19 mouse cellular contexts compared by ENCODE assay signal in the genomic region with DNA sequence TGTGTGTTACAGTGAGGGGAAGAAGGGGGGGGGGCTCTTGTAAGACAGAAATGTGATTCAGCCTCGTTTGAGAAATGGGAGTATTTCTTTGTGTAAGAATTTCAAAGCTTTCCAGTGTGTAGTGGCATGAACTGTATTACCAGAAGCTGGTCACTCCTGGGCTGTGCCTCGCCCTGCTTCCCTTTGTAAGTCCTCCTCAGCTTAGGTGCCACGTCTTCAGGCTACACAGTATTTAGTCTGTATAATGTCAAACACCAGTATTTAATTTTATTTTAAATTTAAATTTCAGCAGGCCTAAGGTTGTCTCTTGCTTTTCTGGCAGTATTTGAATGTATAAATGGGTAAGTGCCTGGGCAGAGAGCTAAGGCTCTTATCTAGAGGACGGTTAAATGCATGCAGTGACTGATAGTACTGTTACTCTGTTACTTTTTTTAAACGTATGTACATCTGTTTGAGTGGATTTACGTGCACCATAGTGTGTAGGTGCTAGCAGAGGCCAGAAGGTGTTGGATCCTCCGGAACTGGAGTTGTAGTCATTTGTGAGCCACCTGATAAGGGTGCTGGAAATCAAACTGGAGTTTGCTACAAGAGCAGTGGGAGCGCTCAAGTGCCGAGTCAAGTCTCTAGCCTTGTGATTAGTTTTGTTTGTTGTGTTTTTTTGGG. TPM values are rescaled to one million over a fixed set of nuclear protein-coding genes. Genes with fewer than 3 reads are reported as not detected.
DNase-seq lines count a peak whose midpoint lies in the region; ATAC-seq and TF ChIP-seq lines count a peak whose summit lies in the region.
"Had no signal": no experiment of that assay in that cellular context is flagged by ENCODE, and none has a peak within 500 bp of the region (broad histone marks: within the 10 kb centered on the region; RNA-seq: fewer than 3 reads in every experiment).

No protein-coding gene starts in this region.

- H3K9me3 ChIP-seq in heart, embryonic 12.5 days (replicated peaks), result no peaks in the 10 kb centered on the region
- no peaks in the 10 kb centered on the region for H3K9me3 ChIP-seq in liver, embryonic 13.5 days (replicated peaks)
- H3K9me3 ChIP-seq: hindbrain, embryonic 10.5 days; intestine, embryonic 15.5 days; kidney, embryonic 15.5 days; limb, embryonic 13.5 days; midbrain, embryonic 12.5 days had no signal

- no peak overlapping the region for H3K9ac ChIP-seq in heart, embryonic 12.5 days
- H3K9ac ChIP-seq in liver, embryonic 13.5 days, result 0 out of 2 replicates have a peak overlapping the region, but pooled peaks have one; percentile 30
- H3K9ac ChIP-seq: intestine, embryonic 15.5 days; kidney, embryonic 15.5 days; limb, embryonic 13.5 days; midbrain, embryonic 12.5 days had no signal

- peaks cover 31% of the 10 kb centered on the region for H3K36me3 ChIP-seq in heart, embryonic 12.5 days
- no peaks in the 10 kb centered on the region; the same call in 1 of the 2 replicates for H3K36me3 ChIP-seq in testis, adult 2 months (ENCODE audit: control insufficient read depth, insufficient read depth, low read length)
- peaks cover 25% of the 10 kb centered on the region for H3K36me3 ChIP-seq in liver, embryonic 13.5 days
- H3K36me3 ChIP-seq: intestine, embryonic 15.5 days had no signal

- no peak overlapping the region for H3K4me3 ChIP-seq in heart, embryonic 12.5 days
- no peak overlapping the region for H3K4me3 ChIP-seq in testis, adult 2 months (ENCODE audit: control insufficient read depth, low read depth, low read length)
- H3K4me3 ChIP-seq in liver, embryonic 13.5 days (replicated peaks), result no peak overlapping the region
- H3K4me3 ChIP-seq: hindbrain, embryonic 10.5 days; intestine, embryonic 15.5 days; kidney, embryonic 15.5 days; limb, embryonic 13.5 days; midbrain, embryonic 12.5 days; myocyte had no signal

- no peak for TF ChIP-seq POLR2A in testis, adult 2 months (IDR thresholded peaks at IDR 0.05; ENCODE audit: control insufficient read depth, low read depth, low read length)

- peak overlapping the region; percentile 26; the same call in 1 of the 2 replicates for H3K27ac ChIP-seq in heart, embryonic 12.5 days (ENCODE audit: poor library complexity, severe bottlenecking)
- 0 out of 2 replicates have a peak overlapping the region, but pooled peaks have one; percentile 8 for H3K27ac ChIP-seq in testis, adult 2 months (ENCODE audit: control insufficient read depth, insufficient read depth, low read depth, low read length)
- H3K27ac ChIP-seq in liver, embryonic 13.5 days, result peak overlapping the region; percentile 58
- H3K27ac ChIP-seq: hindbrain, embryonic 10.5 days; intestine, embryonic 15.5 days; kidney, embryonic 15.5 days; limb, embryonic 13.5 days; midbrain, embryonic 12.5 days had no signal

- no peak overlapping the region for H3K4me2 ChIP-seq in heart, embryonic 12.5 days
- H3K4me2 ChIP-seq in liver, embryonic 13.5 days, result peak overlapping the region; percentile 40
- H3K4me2 ChIP-seq: intestine, embryonic 15.5 days; kidney, embryonic 15.5 days; limb, embryonic 13.5 days; midbrain, embryonic 12.5 days had no signal

- no peak for TF ChIP-seq CTCF in testis, adult 2 months (IDR thresholded peaks at IDR 0.05; ENCODE audit: control insufficient read depth, insufficient read depth, insufficient replicate concordance, low read depth, low read length)

- no peak for ATAC-seq in heart, embryonic 12.5 days (ENCODE audit: insufficient number of reproducible peaks, low FRiP score)
- ATAC-seq in liver, embryonic 13.5 days (ENCODE audit: low read depth), result peak; percentile 94
- ATAC-seq: intestine, embryonic 15.5 days had no signal

- DNase-seq in heart, adult 9 months (ENCODE audit: low spot score in 2 of 2), result no peak
- DNase-seq in testis, postnatal 10 days (ENCODE audit: low spot score), result no peak
- peak; percentile 34 for DNase-seq in liver, embryonic 13.5 days
- peak; percentile 65 for DNase-seq in yolk sac, embryonic 10.5 days (ENCODE audit: low spot score)
- DNase-seq in gastrocnemius, postnatal 10 days, result no peak
- DNase-seq in ovary, adult 18-20 months (ENCODE audit: low spot score), result no peak
- DNase-seq: adrenal gland, postnatal 10 days; cerebellum, postnatal 10 days; gastrocnemius, postnatal 25 days; lung, postnatal 14 days; thymus, adult 18-20 months had no signal

- WGBS in heart, embryonic 12.5 days, result 40% methylated on average over 9 of the region's 9 CpGs
- WGBS in liver, embryonic 13.5 days (ENCODE audit: insufficient replicate concordance), result 20% methylated on average over 9 of the region's 9 CpGs

- no peaks in the 10 kb centered on the region for H3K27me3 ChIP-seq in heart, embryonic 12.5 days (replicated peaks)
- H3K27me3 ChIP-seq in testis, adult 2 months (ENCODE audit: control insufficient read depth, insufficient read depth, low read length), result no peaks in the 10 kb centered on the region
- H3K27me3 ChIP-seq in liver, embryonic 13.5 days, result no peaks in the 10 kb centered on the region
- H3K27me3 ChIP-seq: intestine, embryonic 15.5 days; kidney, embryonic 15.5 days; limb, embryonic 13.5 days; midbrain, embryonic 12.5 days had no signal

- H3K4me1 ChIP-seq in heart, embryonic 12.5 days (replicated peaks), result peaks cover 10% of the 10 kb centered on the region
- no peaks in the 10 kb centered on the region for H3K4me1 ChIP-seq in testis, adult 2 months (ENCODE audit: control insufficient read depth, insufficient read depth, low read length)
- H3K4me1 ChIP-seq in liver, embryonic 13.5 days (replicated peaks), result peaks cover 27% of the 10 kb centered on the region
- H3K4me1 ChIP-seq: hindbrain, embryonic 10.5 days; intestine, embryonic 15.5 days; kidney, embryonic 15.5 days; limb, embryonic 13.5 days; midbrain, embryonic 12.5 days had no signal

RNA-seq across cellular contexts. Expression of gene Fbxo33, which starts 25.1 kb away (rescaled TPM):
- 5.5 and 7.2 TPM in 2 replicates for polyA plus RNA-seq in heart, embryonic 12.5 days (2016; fragmentation: Nextera tagmentation; extraction: Ambion mirVana)
- polyA plus RNA-seq in testis, adult 2 months (2012; rRNA removed), result 11.6 and 15.9 TPM in 2 replicates
- polyA plus RNA-seq in liver, embryonic 13.5 days (2015; fragmentation: Nextera tagmentation; extraction: Ambion mirVana), result 8.8 and 9.6 TPM in 2 replicates
- total RNA-seq in gastrocnemius, postnatal 10 days (2021), result 1 to 10 TPM; 4.1 to 7.4 TPM

Comparison
In these comparisons a context has a peak if more than half of its experiments do, and no peak if none do; other contexts are left out.
1. H3K27ac ChIP-seq: peak in every context shown above with its lines; median percentile 58 in liver, embryonic 13.5 days; 26 in heart, embryonic 12.5 days; 8 in testis, adult 2 months.
2. DNase-seq: peak in liver, embryonic 13.5 days (single experiment) and yolk sac, embryonic 10.5 days (single experiment); none in heart, adult 9 months (0 of 2), testis, postnatal 10 days (single experiment), gastrocnemius, postnatal 10 days (single experiment) and ovary, adult 18-20 months (single experiment).